Mouse (Mus musculus) hindbrain, embryonic 16.5 days (tissue): ENCODE results near the gene Ltbp4. TPM values are rescaled to one million over a fixed set of nuclear protein-coding genes. Genes with fewer than 3 reads are reported as not detected.

ENCODE experiments used
- ATAC-seq: fragments of 200-750 bp; cut with Nextera tagmentation; 2 replicates; pipeline ENCODE4 v1.8.0; 2017; ENCODE audit warnings: moderate TSS enrichment, moderate library complexity
- H3K27ac ChIP-seq: fragments of 300-500 bp; sonication (generic); 2 replicates; pipeline ENCODE4 v1.5.1; 2014; ENCODE audit warnings: low read depth, mild to moderate bottlenecking, control low read depth, low read length, moderate library complexity
- H3K27me3 ChIP-seq: fragments of 300-500 bp; sonication (generic); replicated peaks from 2 replicates; pipeline ENCODE4 v1.6.1; 2014; ENCODE audit warnings: low read length; ENCODE audit not compliant: control insufficient read depth, insufficient read depth
- H3K36me3 ChIP-seq: fragments of 300-500 bp; sonication (generic); 2 replicates; pipeline ENCODE4 v1.6.1; 2014; ENCODE audit warnings: mild to moderate bottlenecking, low read length, moderate library complexity, mixed read lengths; ENCODE audit not compliant: control insufficient read depth, insufficient read depth
- H3K4me1 ChIP-seq: fragments of 300-500 bp; sonication (generic); 2 replicates; pipeline ENCODE4 v1.6.1; 2014; ENCODE audit warnings: low read depth, low read length; ENCODE audit not compliant: control insufficient read depth, insufficient read depth
- H3K4me2 ChIP-seq: fragments of 300-500 bp; sonication (generic); 2 replicates; pipeline ENCODE4 v1.6.1; 2014; ENCODE audit warnings: mild to moderate bottlenecking, low read length, control low read depth, moderate library complexity
- H3K4me3 ChIP-seq: fragments of 300-500 bp; sonication (generic); 2 replicates; pipeline ENCODE4 v1.5.1; 2014; ENCODE audit warnings: mild to moderate bottlenecking, low read length, control low read depth, moderate library complexity
- H3K9ac ChIP-seq: fragments of 300-500 bp; sonication (generic); 2 replicates; pipeline ENCODE4 v1.6.1; 2014; ENCODE audit warnings: low read depth, mild to moderate bottlenecking, control low read depth, low read length, moderate library complexity
- H3K9me3 ChIP-seq: fragments of 300-500 bp; sonication (generic); 2 replicates; pipeline ENCODE4 v1.6.1; 2014; ENCODE audit warnings: mild to moderate bottlenecking, low read length, moderate library complexity; ENCODE audit not compliant: control insufficient read depth
- WGBS: fragments of 180-500 bp; shearing (Covaris S2); extraction: QIAGEN DNeasy Blood & Tissue Kit; methylation state at CpG from one replicate; pipeline ENCODE4 v1.1.7; 2014; 5-methylcytosine and 5-hydroxymethylcytosine counted together
- polyA plus RNA-seq: library from polyadenylated mRNA; unstranded; fragments of >200 nt; fragmentation: Nextera tagmentation; extraction: Ambion mirVana; gene quantifications from 2 replicates; pipeline ENCODE4 v1.2.1, GENCODE M21; 2015

The Ltbp4 gene
- polyA plus RNA-seq, 1 experiment from 2014 or later, result 14.1 TPM

DNA sequence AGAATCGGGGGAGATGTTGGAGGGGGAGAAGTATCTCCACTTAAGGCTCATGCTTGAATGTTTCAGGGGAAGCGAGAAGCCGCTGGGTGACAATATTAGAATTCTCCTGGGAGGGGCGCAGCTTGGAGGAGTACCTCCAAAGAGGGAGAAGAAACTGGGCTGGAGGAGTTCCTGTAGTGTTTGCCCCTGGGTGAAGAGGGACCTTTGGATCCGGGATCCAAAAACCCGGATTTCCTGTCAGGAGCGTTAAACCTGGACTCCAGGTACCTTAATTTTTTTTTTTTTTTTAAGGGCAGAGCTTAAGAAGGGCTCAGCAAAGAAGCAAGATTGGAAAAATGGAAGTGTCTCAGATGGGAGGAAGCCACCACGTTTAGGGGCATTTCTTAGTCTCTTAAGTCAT is 5.6 kb downstream of the Ltbp4 start:
- Histone ChIP-seq H3K4me3 (no peak overlapping the region), H3K4me1 (peaks cover 38% of the 10 kb centered on the region)
- 8% methylated on average over 8 of the region's 8 CpGs for WGBS

DNA sequence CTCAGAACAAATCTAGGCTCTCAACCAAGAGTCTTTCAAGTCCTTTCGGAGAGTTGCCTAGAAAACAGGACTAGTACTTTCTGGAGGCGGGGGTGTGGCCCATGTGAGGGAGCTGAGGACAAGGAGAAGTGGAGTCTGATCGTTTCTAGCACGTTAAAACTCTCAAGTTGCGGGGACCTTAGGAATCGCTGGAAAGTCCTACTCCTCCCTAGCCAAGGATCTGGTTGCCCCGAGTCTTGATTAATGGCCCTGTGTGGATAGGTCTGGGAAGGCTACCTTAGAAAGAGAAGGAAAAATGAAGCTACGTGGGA is 6.0 kb downstream of the Ltbp4 start:
- no peaks in the 10 kb centered on the region for H3K36me3 ChIP-seq
- H3K9me3 ChIP-seq, result no peaks in the 10 kb centered on the region
- H3K4me1 ChIP-seq, result peaks cover 34% of the 10 kb centered on the region
- H3K27me3 ChIP-seq, result peaks cover 85% of the 10 kb centered on the region
- no peak overlapping the region for H3K4me3 ChIP-seq
- no peak for ATAC-seq
- 3% methylated on average over 8 of the region's 8 CpGs for WGBS
- H3K9ac ChIP-seq, result no peak overlapping the region
- H3K27ac ChIP-seq, result no peak overlapping the region
- peak overlapping the region; percentile 58 for H3K4me2 ChIP-seq

More for the DNA sequence above, 5.6 kb downstream of the Ltbp4 start:
- Histone ChIP-seq H3K36me3 (no peaks in the 10 kb centered on the region), H3K9ac (no peak overlapping the region), H3K27ac (no peak overlapping the region), H3K9me3 (no peaks in the 10 kb centered on the region), H3K27me3 (peaks cover 84% of the 10 kb centered on the region), H3K4me2 (peak overlapping the region; percentile 96)
- no peak for ATAC-seq

DNA sequence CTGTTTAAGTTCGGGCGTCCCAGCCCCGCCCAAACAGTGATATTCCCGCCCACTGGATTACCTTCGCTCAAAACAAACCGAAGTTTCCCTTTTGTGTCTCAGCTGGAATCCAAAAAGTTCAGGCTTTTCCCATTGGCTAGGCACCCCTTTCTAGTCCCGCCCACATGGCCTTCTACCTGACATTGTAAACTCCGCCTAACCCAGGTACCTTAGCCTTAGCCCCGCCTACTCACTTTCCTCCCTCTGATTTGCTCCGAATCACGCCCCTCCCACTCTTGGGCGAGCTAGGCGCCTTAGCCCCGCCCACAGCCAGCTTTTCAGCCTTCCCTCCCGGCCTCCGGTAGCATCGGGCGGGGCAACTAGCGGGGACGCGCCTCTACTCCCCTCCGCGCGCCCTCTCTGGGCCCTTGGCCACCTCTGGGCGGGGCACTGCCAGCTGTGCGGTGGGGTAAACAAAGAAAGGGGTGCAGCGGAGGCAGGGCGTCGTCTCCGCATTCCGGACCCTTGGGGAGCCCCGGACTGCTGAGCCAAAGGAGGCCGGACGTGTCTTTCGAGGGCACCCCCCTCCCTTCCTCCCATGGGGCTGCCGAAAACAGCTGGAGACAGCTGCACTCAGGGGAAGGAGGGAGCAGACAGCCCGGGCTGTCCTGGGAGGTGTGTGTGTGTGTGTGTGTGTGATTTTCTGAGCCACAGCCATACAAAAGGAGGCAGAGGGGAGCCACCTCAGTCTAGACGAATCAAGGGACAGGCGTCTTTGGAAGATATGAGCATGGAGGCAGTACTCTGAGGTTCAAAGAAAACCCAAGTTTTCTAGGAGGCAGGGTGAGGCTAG is 6.6 kb downstream of the Ltbp4 start:
- H3K9ac ChIP-seq, result 0 out of 2 replicates have a peak overlapping the region, but pooled peaks have one; percentile 33
- H3K27me3 ChIP-seq, result peaks cover 87% of the 10 kb centered on the region
- no peak for ATAC-seq
- peaks cover 34% of the 10 kb centered on the region for H3K4me1 ChIP-seq
- no peak overlapping the region for H3K27ac ChIP-seq
- peak overlapping the region; percentile 37 for H3K4me3 ChIP-seq
- no peaks in the 10 kb centered on the region for H3K36me3 ChIP-seq
- peak overlapping the region; percentile 58 for H3K4me2 ChIP-seq
- WGBS, result 0% methylated on average over 39 of the region's 39 CpGs
- H3K9me3 ChIP-seq, result no peaks in the 10 kb centered on the region

DNA sequence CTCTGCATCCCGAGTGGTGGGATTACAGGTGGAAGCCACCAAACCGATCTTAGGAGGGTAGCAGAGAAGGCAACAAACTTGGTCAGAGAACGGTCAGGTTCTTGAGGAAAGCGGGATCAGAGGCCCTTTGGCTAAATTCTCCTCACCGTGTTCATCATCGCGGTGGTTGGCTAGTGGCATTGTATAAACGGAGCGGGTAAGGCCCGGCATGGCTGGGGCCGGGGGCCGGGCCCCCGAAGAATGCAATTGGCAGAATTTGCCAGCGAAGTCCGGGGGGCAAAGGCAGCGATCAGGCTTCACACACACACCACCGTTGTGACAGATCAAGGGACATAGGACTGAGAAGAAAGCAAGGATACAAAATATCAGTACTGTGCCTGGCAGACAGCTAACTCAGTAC is 7.5 kb downstream of the Ltbp4 start:
- no peak overlapping the region for H3K4me2 ChIP-seq
- H3K9me3 ChIP-seq, result no peaks in the 10 kb centered on the region
- peaks cover 83% of the 10 kb centered on the region for H3K27me3 ChIP-seq
- no peak overlapping the region; the same call in 1 of the 2 replicates for H3K4me3 ChIP-seq
- peaks cover 39% of the 10 kb centered on the region for H3K4me1 ChIP-seq
- WGBS, result 21% methylated on average over 17 of the region's 17 CpGs
- H3K27ac ChIP-seq, result no peak overlapping the region
- no peak for ATAC-seq
- no peaks in the 10 kb centered on the region for H3K36me3 ChIP-seq
- H3K9ac ChIP-seq, result no peak overlapping the region

DNA sequence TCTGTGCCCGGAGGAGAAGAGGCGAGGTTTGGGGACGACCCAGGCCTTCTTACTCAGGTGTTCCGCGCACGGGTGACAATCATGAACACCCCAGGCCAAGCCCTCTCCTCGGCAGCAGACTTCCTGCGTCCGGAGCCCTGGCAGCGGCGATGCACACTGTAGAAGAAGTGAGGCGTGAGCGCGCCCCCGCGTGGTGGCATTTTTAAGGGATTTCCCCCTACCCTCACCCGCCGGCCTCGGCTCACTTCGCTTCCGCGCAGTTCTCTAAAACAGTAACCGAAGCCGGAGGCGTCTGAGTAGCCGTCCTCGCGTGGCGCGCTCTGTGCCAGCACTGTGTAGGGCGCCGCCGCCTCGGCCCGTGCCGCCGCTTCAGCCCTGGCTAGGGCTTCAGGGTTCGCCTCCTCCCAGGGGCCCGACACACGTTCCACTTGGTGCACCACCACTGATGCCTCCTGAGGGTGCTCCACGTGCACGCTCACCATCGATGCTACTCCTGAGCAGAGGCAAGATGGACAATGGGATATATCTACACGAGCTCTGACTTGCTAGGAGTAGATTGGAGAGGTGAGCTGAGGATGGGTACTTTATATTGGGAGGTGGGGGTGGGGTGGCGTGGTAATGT is 8.1 kb downstream of the Ltbp4 start:
- Histone ChIP-seq H3K9me3 (no peaks in the 10 kb centered on the region), H3K4me3 (peak overlapping the region; percentile 12), H3K4me2 (peak overlapping the region; percentile 33), H3K36me3 (no peaks in the 10 kb centered on the region), H3K4me1 (peaks cover 39% of the 10 kb centered on the region), H3K27ac (no peak overlapping the region), H3K27me3 (peaks cover 81% of the 10 kb centered on the region), H3K9ac (no peak overlapping the region; the same call in 1 of the 2 replicates)
- 4% methylated on average over 45 of the region's 45 CpGs for WGBS
- peak; percentile 43 for ATAC-seq

DNA sequence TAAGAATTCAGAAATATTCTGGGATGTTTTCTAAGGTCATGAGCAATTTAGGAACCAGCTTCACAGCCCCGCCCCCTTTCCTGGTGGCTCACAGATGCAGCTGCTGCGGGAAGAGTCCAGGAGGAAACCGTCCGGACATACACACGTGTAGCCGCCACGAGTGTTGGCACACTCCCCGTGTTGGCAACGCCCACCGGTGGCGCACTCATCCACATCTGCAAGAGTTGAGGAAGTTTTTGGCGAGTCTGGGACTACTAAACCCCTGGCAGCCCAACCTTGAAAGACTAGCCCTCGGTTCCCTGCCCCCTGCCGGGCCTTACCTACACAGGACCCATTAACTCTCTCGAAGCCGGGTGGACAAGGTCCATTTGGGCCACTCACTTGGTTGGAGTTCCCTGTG is 8.8 kb downstream of the Ltbp4 start:
- Histone ChIP-seq H3K4me2 (no peak overlapping the region), H3K4me1 (peaks cover 35% of the 10 kb centered on the region), H3K4me3 (no peak overlapping the region), H3K27me3 (peaks cover 74% of the 10 kb centered on the region), H3K27ac (no peak overlapping the region), H3K9me3 (no peaks in the 10 kb centered on the region), H3K36me3 (no peaks in the 10 kb centered on the region), H3K9ac (no peak overlapping the region)
- ATAC-seq, result no peak
- WGBS, result 38% methylated on average over 16 of the region's 16 CpGs

DNA sequence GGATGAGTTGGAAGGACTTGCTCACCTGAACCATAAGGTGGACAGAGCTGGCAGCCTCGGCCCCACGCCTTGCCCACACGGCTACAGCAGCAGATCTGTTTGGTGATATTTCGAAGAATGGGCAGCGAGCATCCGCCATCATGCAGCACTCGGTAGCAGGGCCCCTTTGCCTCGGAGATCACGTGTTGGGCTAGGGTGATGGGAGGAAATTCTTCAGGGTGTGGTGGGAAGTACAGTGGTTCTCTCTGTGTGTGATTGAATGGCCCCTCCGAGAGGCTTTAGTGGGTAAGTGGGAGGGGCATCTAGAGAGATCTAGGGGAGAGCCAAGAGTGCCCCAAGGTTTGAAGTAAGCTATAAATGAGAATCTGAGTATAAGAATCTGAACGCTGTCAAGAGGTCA is 9.3 kb downstream of the Ltbp4 start:
- Histone ChIP-seq H3K4me1 (peaks cover 30% of the 10 kb centered on the region), H3K27ac (no peak overlapping the region)

DNA sequence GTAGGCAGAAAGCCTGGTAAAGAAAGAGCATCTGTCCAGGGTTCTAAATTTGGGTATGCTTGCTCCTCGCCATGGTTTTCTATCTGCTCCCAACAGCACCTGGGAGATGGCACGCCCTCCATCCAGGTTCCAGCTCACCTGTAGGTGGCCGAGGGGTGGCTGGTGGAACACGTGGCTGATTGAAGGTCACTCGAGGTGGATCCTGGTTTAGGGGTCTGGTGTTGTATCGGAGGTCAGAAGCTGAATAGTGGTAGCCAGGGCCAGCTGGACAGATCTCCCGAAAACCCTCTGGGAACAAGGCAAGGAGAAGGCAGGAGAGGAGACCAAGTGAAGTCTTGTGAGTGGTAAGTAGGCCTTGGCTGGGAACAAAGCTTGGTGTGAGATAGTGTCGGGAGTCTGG is 10.0 kb downstream of the Ltbp4 start:
- peaks cover 66% of the 10 kb centered on the region for H3K27me3 ChIP-seq
- H3K4me2 ChIP-seq, result no peak overlapping the region
- H3K9me3 ChIP-seq, result no peaks in the 10 kb centered on the region
- 94% methylated on average over 8 of the region's 8 CpGs for WGBS
- no peaks in the 10 kb centered on the region for H3K36me3 ChIP-seq
- no peak overlapping the region for H3K4me3 ChIP-seq
- no peak overlapping the region for H3K9ac ChIP-seq
- no peak overlapping the region for H3K27ac ChIP-seq
- no peak for ATAC-seq
- peaks cover 24% of the 10 kb centered on the region for H3K4me1 ChIP-seq

More for the DNA sequence above, 9.3 kb downstream of the Ltbp4 start:
- peaks cover 72% of the 10 kb centered on the region for H3K27me3 ChIP-seq
- no peak overlapping the region for H3K9ac ChIP-seq
- H3K9me3 ChIP-seq, result no peaks in the 10 kb centered on the region
- no peak for ATAC-seq
- H3K4me3 ChIP-seq, result no peak overlapping the region
- 88% methylated on average over 11 of the region's 11 CpGs for WGBS
- no peak overlapping the region for H3K4me2 ChIP-seq
- no peaks in the 10 kb centered on the region for H3K36me3 ChIP-seq

DNA sequence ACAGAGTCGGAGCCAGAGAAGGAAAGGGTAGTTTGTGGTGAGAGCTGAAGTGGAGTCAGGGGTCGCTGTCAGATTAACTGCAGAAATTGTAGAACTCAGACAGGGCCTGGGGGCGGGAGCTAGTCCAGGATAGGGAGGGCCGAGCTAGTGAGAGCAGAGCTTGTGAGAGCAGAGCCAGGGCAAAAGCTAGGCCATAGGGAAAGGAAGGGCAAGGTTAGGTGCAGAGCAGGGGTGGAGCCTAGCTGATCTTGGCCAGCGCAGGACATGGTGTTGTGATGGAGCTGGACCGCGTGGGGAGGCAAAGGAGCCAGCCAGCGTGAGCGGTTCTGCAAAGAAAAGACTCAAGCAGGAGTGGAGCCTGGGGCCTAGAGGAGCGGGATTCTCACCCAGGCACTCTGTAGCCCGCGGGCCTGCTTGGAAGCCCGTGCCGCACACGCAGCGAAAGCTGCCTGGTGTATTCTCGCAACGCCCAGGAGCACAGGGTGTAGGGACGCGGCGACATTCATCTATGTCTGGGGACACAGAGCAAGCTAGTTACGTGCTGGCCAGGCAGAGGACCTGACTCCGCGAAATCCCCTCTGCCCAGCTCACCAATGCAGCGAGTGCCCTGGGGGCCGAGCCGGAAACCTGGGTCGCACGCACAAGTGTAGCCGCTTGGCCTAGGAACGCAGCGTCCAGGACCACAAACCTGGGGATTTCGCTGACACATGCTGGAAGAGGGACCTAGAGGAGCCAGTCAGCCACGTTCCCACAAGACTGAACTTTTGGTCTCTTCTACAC is 11.2 kb downstream of the Ltbp4 start:
- Histone ChIP-seq H3K4me1 (peaks cover 22% of the 10 kb centered on the region), H3K4me2 (peak overlapping the region; percentile 50), H3K36me3 (no peaks in the 10 kb centered on the region), H3K4me3 (no peak overlapping the region), H3K27ac (no peak overlapping the region), H3K9ac (peak overlapping the region; percentile 31; the same call in 1 of the 2 replicates), H3K27me3 (peaks cover 57% of the 10 kb centered on the region), H3K9me3 (no peaks in the 10 kb centered on the region)
- ATAC-seq, result no peak
- WGBS, result 30% methylated on average over 34 of the region's 34 CpGs
